Mouse (Mus musculus): ENCODE data around the gene Vps16.

Vps16 gene

DNA sequence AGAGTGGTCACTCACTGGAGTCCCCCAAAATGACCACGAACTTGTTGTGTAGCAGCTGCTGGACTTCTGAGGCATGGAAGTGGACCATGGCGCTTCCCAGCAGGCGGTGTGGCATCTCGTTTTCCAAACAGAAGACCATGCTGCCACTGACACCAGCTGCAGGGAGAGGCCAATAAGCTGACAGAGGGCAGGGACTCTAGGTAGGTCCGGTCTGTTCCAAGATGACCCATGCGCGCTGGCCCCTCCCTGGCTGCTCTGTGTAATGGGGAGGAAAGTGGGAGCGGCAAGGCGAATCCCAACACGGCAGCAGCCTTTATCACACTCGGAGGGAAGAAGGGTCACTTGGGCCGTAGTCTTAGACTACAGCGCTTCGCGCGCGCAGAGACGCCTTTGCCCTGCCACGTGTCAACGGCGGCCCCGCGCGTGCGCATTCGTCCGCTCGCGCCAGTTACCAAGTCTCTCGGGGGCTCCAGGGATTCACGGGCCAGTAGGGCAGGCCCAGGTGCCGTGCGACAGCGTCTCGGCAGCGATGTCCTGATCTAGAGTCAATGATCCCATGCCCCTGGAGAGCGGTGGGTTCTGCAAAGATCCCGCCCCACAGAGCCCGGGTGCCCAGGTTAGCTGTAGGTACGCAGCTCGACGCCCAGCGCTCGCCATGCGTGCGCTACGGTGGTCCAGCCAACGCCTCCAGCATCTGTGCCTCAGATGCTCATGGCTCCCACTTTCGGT is 578 bp upstream of the Vps16 start:
- DNase-seq: peak; percentile 79

DNA sequence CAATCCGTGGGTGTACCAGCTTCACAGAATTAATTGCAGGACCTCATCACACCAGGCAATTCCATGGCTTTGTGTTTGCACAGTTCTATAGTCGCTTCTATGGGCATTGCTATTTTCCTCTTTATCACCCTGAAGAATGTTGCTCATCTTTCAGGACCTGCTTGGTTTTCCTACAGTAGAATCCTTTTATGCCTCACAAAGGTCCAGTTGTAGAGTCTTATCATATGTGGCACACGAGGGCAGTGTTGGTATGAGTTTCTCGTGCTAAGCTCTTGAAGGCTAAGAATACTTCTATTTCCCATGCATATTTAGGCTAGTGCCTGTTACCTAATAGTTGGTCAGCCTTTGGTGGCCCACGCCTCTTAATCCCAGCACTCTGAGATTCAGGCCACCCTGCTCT is 973 bp downstream of the Vps16 start:
- no peak for DNase-seq

DNA sequence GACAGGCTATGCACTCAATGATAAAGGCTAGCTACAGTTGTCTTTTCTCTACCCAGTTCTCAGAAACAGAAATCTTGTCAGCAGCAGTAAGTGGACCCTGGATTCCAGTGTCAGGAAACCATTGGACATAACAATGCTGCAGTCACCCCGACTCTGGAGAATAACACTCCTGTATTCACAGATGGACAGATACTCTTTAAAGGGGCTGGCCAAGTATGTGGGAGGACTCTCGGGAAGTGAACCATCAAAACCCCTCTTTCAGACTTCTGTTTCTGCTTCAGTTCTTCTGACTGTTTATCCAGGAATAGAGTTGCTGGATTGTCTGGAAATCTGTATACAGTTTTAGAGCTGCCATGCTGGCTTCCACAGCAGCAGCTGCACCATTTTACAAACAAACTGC is 5.7 kb downstream of the Vps16 start:
- DNase-seq: no peak

DNA sequence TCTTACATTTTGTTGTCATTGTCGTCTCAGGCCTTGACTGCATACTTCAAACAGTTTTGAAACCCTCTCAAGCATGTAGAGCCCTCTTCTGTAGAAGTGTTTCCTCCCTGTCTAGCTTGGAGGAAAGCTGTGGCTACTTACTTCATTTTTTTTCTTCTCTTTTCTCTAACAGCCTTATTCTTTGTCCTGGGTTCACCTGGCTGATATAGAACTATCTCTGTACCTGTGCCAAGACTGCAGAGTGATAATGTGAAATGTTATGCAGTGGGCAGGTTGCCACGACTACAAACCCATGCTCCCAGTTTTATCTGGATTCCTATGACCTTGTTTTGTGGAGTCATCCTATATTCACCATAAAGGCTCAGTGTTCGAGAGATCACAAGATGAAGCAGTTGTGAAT is 6.3 kb downstream of the Vps16 start:
- DNase-seq: no peak

DNA sequence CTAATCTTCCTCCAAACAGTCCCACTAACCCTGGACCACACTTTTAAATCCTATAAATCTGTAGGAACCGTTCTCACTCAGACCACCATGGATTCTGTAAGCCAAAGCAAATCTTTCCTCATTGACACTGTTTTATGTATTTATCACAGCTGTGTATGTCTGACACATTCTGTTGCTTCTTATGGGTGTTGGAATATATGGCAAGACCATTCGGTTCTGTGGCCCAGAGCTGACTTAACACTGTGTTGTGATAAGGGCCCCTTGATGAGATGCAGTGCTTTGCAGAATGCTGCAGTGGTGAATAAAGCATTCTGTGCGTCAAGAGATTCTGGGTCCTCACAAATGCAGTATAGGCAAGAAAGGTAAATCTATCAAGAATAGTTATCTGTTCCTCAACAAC is 8.0 kb downstream of the Vps16 start:
- DNase-seq: no peak

DNA sequence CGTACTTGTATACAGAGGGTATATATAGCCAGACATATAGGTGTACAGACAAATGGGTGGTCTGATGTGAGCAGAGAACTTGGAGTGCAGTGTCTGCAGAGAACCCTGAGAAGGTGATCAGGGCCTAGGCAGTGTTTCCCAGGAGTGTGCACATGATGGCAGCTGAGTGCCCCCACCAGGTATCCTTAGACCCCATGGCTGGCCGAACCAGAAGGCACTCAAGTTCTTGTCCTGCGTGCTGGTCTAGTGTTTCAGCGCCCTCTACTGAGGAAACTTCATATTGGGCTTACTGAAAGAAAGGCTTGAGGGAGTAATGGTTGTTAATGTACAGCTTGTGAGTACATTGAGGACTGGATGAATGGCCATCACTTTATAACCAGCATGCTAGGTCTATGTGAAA is 9.0 kb downstream of the Vps16 start:
- DNase-seq: peak; percentile 72

DNA sequence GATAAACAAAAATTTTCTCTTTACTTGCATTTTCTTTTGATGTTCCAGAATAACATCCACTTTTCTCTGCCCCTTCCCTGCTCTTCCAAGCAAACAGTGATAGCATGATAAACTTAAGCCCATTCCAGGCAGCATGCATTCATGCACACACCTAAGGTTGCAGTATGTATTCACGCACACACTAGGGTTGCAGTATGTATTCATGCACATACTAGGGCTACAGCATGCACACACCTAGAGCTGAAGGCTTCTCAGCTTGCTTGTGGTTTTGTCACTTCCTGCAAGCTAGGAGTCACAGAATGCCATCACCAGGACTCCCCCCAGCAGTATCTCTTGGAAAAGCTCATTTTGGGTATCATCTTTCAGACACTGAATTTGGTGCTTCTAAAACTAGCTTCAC is 12.6 kb downstream of the Vps16 start:
- no peak for DNase-seq

DNA sequence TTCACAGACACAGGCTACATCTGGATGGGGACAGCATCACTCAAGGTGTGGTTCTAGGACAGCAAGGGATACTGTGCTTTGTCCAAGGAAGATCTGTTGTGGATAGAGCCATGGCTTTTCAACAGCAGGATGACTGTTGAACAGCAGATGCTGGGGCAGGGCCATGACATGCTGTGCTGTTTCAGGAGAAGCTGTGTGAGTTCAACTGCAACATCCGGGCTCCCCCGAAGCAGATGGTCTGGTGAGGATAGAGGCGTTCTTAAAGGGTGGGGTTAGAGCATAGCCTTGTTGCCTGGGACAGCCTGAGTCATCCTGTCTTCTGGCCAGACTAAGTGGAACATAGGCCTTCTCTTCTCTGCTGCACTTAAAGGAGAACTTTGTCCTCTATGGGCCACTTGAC is 14.7 kb downstream of the Vps16 start:
- DNase-seq: no peak

DNA sequence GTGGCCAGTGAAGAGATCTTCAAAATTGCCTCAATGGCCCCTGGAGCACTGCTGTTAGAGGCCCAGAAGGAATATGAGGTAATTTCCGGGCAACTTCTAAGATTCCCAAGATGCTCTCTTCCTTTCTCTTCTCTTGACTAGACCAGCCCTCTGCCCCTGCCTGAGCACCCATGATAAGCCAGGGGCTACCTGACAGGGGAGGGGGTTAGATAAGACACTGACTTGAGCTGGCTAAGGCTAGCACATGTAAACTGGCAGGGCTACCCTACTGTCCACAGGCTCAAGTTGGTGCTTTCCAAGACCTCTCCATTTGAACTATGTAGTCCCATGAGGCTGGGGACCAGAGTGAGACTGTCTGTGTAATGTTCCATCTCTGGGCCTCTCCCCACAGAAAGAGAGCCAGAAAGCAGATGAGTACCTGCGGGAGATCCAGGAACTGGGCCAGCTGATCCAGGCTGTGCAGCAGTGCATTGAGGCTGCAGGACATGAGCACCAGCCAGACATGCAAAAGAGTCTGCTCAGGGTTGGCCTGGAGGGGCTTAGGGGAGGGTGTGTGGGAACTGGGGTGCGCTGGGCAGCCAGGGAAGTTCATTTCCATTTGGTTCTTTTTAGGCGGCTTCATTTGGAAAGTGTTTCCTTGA is 15.8 kb downstream of the Vps16 start:
- no peak for DNase-seq

DNA sequence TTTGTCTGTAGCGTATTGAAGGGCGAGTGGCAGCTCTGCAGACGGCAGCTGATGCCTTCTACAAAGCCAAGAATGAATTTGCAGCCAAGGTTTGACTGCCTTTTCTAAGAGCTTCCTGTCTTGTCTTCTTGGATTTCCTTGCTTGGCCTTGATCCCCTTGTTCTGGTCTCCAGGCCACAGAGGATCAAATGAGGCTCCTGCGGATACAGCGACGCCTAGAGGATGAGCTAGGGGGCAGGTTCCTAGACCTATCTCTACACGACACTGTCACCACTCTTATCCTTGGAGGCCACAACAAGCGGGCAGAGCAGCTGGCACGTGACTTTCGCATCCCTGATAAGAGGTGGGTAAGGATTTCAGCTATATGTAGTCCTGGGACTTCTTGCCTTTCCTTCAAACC is 18.0 kb downstream of the Vps16 start:
- no peak for DNase-seq

DNA sequence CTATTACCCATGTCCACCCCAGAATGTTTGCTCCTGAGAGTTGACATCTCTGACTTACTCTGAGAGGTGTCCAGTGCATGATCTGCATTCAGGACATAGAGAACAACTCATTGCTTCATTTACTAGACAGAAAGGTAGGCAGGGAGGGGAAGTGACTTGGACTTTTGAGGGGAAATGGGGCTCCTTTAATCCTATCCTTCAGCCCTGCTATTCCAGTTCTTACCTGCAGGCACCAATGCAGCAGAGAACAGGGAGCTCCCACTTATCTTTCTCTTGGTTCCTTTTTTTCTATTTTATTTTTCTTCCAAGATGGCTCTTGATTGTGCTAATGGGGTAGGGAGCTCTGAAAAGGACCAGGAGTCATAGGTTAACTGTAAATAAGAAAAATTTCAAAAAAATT is 24.3 kb downstream of the Vps16 start:
- DNase-seq: no peak

DNA sequence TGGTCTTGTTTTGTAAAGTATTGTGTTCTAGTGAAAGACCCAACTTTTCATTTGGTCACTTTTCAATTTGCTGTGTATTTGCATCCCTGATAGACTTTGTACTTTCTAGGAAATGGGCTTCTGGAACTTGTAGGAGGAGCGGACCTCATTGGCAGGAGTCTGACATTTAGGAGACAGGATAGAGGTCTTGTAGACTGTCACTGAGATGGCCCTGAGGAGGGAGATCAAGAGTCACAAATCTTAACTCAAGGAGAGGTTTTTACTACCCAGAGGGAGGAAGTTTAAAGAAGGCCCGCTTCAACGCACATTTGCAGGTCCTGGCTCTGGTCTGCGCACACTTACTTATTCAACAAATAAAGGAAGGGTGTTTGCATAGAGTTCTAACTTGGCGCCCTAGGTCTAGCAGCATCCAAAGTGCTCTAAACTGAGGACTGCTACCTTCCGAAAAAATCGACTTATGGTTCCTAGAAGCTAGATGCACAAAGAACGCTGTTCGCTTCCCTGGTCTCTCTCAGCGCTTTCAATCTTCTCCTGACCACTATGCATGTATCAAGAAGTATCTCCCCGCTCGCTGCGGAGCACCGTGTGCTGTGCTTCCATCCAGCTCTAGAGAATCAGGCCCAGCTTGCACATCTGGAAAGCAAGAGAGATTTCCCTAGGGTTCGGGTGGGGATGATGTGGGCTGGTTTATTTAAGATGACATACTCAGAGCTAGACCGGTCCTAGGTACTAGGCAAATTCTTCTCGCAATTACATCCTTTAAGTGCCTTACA is 25.1 kb downstream of the Vps16 start:
- DNase-seq: no peak

DNA sequence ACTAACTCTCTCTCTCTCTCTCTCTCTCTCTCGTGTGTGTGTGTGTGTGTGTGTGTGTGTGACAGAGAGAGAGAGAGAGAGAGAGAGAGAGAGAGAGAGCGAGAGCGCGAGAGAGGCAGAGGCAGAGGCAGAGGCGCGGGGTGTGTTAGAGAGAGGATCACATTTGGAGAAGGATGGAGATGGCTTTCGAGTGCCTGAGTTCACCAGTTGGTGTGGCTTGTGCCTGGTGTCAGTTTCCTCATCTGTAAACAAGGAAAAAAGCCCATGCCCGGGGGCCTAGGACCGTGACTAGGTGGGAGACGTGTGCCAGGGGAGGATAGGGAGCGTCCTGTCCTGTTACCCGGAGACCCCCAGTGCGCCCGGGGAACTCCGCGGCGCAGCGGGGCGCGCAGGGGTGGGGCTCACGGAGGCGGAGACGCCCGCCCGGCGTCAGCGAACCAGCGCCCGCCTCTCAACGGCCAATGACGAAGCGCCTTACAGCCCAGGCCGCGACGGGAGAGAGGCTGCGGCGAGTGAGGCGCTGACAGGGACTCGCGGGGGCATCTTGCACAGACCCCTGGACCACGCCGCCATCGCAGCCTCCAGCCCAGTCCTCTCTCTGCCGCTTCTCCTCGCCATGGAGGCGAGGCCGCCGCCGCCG is 25.8 kb downstream of the Vps16 start, which contains the start of gene Ptpra:
TSS of gene Ptpra (plus strand) at position 485 of the 640 bp plus-strand sequence.
- DNase-seq: peak; percentile 91

DNA sequence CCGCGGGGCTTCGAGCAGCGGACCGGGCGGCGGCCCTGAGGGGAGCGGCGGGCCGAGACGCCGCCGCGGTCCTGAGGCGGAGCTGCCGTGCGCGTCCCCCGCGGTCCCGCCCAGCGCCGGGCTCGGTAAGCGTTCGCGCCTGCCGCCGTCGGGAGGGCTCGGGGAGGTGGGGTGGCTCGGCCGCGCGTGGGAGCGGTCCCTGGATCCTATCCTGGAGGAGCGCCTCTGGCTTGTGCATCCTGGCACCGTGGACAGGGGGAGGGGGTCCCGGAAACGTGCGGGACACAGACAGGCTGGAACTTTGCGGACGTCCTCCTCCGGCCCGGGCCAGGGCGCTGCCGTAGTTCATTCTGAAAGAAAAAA is 26.3 kb downstream of the Vps16 start:
- peak; percentile 67 for DNase-seq

DNA sequence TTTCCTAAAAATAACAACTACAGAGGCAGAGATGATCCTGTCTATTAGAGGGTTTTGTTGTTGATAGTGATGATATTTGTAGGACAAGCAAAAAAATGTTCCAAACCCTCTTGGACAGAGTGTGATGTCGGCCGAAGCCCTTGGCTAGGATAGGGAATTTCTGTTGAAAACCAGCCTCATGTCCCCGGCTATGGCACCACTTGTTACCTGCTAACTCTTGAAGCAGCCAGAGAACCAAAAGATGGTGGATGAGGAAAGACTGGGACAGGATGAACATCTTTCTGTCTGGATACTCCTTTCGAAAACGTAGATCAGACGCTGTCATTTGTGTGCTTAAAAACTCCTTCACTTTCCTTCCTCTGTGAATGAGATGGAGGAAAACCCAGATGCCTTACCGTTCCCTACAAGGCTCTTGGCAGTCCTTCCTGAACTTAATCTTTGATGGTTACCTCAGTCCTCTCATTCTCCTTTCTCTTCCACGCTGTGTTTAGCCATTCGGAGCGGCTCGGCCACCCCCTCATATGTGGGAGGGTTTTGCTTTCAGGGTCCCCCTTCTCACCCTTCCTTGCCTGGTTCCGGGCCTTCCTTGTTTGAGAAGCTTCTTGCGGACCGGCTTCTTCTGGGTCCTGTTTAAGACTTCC is 27.1 kb downstream of the Vps16 start:
- DNase-seq: no peak

DNA sequence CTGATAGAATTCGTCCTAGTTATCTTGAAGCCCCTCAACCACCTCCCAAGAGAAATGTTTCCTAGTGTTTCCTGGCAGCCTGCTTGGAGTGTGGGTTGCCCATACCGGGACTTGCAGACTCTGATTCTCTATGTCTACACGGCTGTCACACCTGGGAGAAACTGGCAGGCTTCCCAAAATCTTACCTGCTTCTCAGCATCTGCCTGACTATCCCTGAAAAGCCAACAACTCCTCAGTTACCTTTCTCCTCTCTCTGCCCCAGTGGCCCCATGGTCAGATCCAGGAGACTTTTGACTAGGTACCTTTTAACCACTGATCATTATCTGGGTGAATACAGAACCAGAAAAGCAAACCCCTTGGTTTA is 27.6 kb downstream of the Vps16 start:
- no peak for DNase-seq

DNA sequence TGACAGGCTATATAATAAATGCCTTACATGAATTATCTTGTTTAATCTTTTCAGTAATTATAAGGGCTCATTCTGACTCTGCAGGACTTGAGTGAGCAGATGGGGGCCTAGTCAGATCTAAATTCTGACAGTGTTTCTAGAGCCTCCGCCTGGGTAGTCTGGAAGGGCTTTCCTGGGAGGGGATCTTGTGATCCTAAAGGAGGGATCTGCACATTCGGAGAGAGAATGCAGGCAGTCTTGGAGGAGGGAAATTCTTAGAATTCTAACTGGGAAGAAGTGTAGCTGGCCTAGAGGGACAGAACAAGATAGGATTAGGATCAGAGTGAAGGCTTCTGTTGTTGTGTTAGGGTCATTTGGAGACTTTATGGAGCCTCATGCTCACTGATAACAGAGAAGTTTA is 28.1 kb downstream of the Vps16 start:
- no peak for DNase-seq

DNA sequence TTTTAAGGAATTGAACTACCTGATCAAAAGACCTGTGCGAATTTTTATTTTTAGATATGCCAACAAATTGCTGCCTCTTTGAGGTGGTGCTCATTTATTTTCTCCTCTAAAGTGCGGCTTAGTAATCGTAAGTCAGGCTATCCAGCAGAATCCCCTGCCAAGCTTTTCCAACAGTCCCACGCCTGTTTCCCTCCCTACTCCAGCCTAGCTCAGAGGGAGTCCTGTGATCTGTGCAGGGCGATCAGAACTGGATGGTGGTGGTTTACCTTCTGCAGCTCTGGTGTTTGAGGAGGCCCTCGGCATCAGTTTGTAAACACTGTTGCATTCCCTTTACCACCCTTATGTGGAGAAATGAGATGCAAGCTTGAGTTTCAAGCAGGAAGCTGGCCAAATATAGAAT is 29.3 kb downstream of the Vps16 start:
- DNase-seq: no peak

DNA sequence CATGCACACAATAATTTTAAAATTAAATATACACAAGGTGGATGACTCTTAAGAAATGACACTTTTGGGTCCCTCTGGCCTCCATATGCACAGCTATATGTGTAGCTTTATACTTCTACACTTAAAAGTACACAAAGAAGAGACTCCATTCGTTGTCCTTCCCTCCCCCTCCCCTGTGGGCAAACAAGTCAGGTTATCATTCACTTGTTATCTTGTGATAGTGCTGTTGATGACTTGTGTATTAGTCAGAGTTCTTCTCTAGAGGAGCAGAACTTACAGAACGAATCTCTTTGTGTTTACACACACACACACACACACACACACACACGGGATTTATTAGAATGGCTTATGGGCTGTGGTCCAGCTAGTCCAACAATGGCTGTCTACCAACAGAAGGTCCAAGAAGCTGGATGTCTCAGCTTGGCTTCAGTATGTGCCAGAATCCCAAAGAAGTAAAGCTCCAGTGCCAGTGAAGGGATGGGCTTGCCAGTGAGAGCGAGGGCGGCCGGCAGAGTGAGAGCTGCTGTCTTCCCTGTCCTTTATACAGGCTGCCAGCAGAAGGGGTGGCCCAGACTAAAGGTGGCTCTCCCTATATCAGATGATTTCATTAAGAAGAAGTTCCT is 30.7 kb downstream of the Vps16 start:
- DNase-seq: peak; percentile 12

DNA sequence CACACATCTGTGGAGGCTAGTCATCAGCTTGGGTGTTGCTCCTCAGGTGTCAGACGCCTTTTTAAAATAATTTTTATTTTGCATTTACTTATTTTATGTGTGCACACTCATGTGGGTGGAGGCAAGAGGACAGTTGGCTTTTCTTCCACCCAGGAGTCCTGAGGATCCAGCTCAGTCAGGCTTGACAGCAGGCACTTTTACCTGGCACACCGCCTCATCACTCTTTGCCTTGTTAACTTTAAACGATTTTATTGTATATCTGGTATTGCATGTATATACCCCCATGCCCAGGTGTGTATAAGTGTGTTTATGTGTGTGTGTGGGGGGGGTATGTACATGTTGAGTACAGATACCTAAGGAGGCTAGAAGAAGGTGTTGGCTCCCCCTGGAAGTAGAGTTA is 33.7 kb downstream of the Vps16 start:
- DNase-seq: no peak

DNA sequence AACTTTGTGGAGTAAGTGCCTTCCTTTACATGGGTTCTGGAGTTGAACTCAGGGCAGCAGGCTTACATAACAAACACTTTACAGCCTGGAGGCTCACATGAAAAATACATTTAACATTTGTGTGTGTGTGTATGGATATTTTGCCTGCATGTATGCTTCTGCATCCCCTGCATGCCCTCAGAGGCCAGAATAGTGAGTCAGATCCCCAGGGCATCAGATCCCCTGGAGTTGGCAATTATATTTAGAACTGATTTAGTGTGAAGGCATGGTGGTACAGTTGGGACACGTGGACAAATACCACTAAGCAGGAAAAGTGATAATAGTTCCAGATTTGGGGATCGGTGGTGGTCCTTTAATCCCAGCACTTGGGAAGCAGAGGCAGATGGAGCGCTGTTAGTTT is 35.4 kb downstream of the Vps16 start:
- DNase-seq: no peak

DNA sequence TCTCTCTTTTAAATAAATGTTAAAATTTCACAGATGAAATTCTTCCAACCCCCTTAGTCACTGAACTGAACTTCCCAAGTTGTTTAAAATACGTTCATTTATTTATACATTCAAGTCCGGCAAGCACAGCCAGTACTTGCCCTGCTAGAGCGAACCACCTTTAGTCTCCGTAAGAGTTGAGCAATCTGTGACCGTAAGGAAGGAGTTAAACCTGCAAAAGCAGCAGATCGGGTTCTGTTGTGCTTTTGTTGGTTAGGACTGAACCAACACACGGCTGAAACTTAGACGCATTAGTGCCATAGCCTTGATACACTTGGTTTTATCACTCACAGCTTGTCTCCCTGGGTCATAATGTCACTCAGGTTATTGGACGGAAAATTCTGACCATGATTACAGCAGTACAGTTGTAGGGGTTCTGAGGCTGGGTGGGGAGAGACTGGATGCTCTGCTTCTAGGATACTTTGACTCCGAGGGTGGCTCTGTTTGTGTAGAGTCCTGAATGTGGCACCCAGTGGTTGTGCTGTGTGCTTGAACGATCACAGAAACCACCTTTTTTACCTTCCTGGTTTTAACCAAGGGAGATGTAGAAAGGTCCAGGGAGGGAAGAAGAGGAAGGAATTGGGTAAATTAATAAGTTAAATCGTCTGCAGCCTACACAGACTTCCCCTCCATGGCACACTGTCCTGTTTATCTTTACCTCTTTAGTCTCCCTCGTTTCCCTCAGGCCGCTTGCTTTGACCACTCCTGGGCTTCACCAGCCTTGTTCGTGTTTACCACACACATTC is 37.3 kb downstream of the Vps16 start:
- DNase-seq: no peak
